Mouse (Mus musculus): ENCODE data around the gene Acot12.

GRCm38 (mm10) chr13:91719487-91719886 lies 21.8 kb upstream of the Acot12 start:
- TF ChIP-seq POLR2A (IDR thresholded peaks at IDR 0.05; ENCODE audit: low read depth, low read length) (no peak), CTCF (conservative IDR thresholded peaks at IDR 0.05; ENCODE audit: insufficient read depth, insufficient read length, low read depth, low read length) (no peak)
